Mouse (Mus musculus): ENCODE results near the gene Eif2b4. TPM values are rescaled to one million over a fixed set of nuclear protein-coding genes. Genes with fewer than 3 reads are reported as not detected.

Eif2b4 gene
- polyA plus RNA-seq, 1 experiment from 2014 or later = 99.3 TPM

DNA sequence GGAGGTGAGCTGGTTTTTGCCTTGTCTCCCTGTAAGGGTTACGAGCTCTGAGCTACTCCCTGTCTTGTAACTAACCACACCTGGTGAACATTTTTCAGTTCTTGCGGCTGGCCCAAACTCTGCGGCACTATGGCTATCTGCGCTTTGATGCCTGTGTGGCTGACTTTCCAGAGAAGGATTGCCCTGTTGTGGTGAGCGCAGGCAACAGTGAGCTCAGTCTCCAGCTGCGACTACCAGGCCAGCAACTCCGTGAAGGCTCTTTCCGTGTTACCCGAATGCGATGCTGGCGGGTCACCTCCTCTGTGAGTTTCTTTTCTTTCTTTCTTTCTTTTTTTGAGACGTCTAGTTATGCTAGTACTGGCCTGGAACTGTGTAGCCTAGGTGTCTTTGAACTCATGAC, 3.8 kb upstream of the Eif2b4 start:
- Histone ChIP-seq H3K4me1 (replicated peaks) (peaks cover 31% of the 10 kb centered on the region), H3K36me3 (peaks cover 66% of the 10 kb centered on the region), H3K27ac (no peak overlapping the region), H3K4me3 (no peak overlapping the region), H3K27me3 (ENCODE audit: insufficient read depth, poor library complexity, severe bottlenecking) (no peaks in the 10 kb centered on the region), H3K9me3 (peaks cover 5% of the 10 kb centered on the region)
- WGBS = 94% methylated on average over 12 of the region's 12 CpGs
- no peak for DNase-seq (ENCODE audit: low spot score)

GRCm38 (mm10) chr5:31196207-31196606, 3.0 kb upstream of the Eif2b4 start:
- Histone ChIP-seq H3K36me3 (peaks cover 70% of the 10 kb centered on the region), H3K27ac (no peak overlapping the region), H3K4me3 (no peak overlapping the region), H3K4me1 (replicated peaks) (peaks cover 36% of the 10 kb centered on the region), H3K27me3 (ENCODE audit: insufficient read depth, poor library complexity, severe bottlenecking) (no peaks in the 10 kb centered on the region), H3K9me3 (peaks cover 5% of the 10 kb centered on the region)
- DNase-seq (ENCODE audit: low spot score) = no peak
- 94% methylated on average over 10 of the region's 10 CpGs for WGBS

DNA sequence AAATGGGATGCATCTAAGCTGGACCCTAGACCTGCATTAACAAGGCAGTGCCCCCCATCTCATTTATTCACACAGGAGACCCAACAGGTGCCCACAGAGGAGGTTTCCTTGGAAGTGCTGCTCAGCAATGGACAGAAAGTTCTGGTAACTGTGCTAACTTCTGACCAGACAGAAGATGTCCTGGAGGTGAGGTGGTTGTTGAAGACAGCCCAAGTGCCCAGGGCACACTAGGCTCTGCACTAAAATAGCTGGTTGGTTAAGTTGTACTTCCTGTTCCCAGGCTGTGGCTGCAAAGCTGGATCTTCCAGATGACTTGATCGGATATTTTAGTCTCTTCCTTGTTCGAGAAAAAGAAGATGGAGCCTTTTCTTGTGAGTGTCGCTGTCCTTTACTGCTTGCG, 2.4 kb upstream of the Eif2b4 start:
- peaks cover 75% of the 10 kb centered on the region for H3K36me3 ChIP-seq
- H3K4me3 ChIP-seq = no peak overlapping the region
- peaks cover 30% of the 10 kb centered on the region for H3K4me1 ChIP-seq (replicated peaks)
- WGBS = 92% methylated on average over 4 of the region's 4 CpGs
- H3K27me3 ChIP-seq (ENCODE audit: insufficient read depth, poor library complexity, severe bottlenecking) = no peaks in the 10 kb centered on the region
- H3K27ac ChIP-seq = no peak overlapping the region
- H3K9me3 ChIP-seq = peaks cover 5% of the 10 kb centered on the region
- no peak for DNase-seq (ENCODE audit: low spot score)

- Histone ChIP-seq H3K4me1 (replicated peaks) (peaks cover 24% of the 10 kb centered on the region), H3K27ac (no peak overlapping the region), H3K4me3 (peak overlapping the region; percentile 94), H3K9me3 (no peaks in the 10 kb centered on the region), H3K27me3 (ENCODE audit: insufficient read depth, poor library complexity, severe bottlenecking) (no peaks in the 10 kb centered on the region), H3K36me3 (peaks cover 75% of the 10 kb centered on the region)
- no peak for DNase-seq (ENCODE audit: low spot score)
- WGBS = 94% methylated on average over 16 of the region's 16 CpGs
Observed at GRCm38 (mm10) chr5:31194486-31195485, 1.6 kb upstream of the Eif2b4 start.

DNA sequence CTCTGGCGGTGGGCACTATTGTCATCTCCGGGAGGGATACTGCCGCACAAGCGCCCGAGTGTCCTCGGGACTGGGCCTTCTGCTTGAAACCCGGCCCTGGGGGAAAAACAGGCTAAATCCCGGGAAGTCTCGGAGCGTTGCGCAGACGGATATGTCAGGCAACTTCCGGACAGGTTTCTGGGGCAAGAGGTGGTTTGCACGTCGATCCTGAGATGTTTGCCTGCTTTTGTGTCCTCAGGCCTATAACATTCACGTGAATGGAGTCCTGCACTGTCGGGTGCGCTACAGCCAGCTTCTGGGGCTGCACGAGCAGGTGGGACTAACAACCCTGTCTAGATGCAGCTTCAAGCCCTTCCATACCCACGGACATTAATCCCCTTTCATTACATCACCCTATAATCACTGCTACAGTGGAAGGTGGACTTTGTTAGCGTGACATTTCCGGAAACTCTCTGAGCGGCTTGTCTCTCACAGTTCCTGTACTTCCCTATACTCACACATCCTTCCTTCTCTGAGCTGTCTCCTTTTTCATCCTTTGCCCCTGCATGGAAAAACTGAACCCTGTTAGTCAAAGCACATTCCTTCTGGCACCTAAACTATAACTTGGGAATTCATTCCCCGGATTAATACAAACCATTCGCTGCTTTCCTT, 526 bp upstream of the Eif2b4 start:
- DNase-seq (ENCODE audit: low spot score) = no peak
- H3K27me3 ChIP-seq (ENCODE audit: insufficient read depth, poor library complexity, severe bottlenecking) = no peaks in the 10 kb centered on the region
- WGBS = 15% methylated on average over 25 of the region's 25 CpGs
- H3K27ac ChIP-seq = peak overlapping the region; percentile 92
- peak overlapping the region; percentile 94 for H3K4me3 ChIP-seq
- peaks cover 24% of the 10 kb centered on the region for H3K4me1 ChIP-seq (replicated peaks)
- H3K36me3 ChIP-seq = peaks cover 74% of the 10 kb centered on the region
- H3K9me3 ChIP-seq = no peaks in the 10 kb centered on the region

DNA sequence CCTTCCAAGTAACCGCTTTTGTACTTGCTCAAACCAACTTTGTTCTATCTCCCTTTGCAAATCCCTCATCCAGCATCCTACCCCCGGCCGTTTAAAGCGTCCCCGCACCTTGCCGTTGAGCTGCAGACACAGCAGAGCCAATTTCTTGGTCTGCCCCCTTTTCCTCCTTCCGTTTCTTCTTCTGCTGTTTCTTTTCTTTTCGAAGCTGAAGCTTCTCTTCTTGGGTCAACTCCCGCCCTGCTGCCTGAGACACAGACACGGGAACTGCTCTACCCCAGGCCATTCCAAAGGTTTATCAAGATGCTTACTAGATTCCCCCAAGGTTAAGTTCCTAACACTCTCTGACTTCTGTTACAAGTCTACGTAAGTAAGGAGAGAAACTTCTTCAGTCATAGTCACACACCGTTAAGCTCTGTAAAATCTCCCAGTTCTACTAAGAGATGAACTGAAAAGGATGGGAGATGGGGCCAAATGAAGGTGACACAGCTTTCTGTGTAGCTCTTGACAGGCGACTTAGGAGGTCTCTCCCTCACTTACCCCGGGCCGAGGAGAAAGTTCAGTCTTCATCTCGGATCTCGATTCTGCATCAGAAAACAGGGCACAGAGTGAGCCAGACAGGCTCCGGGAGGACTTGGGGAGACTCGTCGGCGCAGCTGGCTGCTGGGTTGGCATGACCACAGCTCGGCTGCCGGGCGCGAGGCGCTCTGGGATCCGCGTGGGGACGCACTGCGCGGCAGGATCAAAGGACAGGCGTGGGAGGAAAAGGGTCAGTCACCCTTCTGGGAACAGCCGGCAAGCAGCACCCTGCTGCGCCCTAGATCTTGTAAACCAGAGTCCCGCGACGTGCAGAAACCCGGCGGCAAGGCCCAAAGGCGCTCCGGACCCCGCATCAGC, 938 bp downstream of the Eif2b4 start:
- H3K36me3 ChIP-seq = peaks cover 74% of the 10 kb centered on the region
- no peaks in the 10 kb centered on the region for H3K9me3 ChIP-seq
- 17% methylated on average over 42 of the region's 42 CpGs for WGBS
- DNase-seq (ENCODE audit: low spot score) = no peak
- H3K27me3 ChIP-seq (ENCODE audit: insufficient read depth, poor library complexity, severe bottlenecking) = no peaks in the 10 kb centered on the region
- H3K4me1 ChIP-seq (replicated peaks) = peaks cover 24% of the 10 kb centered on the region
- peak overlapping the region; percentile 92 for H3K27ac ChIP-seq
- H3K4me3 ChIP-seq = peak overlapping the region; percentile 94

DNA sequence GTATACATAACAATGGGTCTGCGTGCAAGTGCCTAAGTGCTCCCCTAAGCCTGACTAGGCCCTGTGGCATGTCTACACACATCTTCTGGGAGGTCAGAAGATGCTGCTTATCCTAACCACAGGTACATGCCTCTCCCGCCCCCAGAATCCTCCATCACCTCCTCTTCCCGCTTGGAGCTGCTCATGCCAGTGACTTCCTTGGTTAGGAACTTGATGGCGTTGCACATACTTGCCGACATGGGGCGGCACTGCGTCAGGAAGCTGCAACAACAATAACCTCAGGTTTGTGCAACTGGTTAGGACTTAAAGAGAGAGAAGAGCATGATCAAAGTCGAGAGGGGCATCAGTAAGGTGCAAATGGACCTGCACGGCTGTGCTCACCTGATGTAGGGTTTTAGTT, 3.0 kb downstream of the Eif2b4 start:
- 89% methylated on average over 9 of the region's 9 CpGs for WGBS
- Histone ChIP-seq H3K27me3 (ENCODE audit: insufficient read depth, poor library complexity, severe bottlenecking) (no peaks in the 10 kb centered on the region), H3K9me3 (no peaks in the 10 kb centered on the region), H3K4me3 (no peak overlapping the region), H3K27ac (no peak overlapping the region), H3K4me1 (replicated peaks) (peaks cover 24% of the 10 kb centered on the region), H3K36me3 (peaks cover 62% of the 10 kb centered on the region)
- DNase-seq (ENCODE audit: low spot score) = no peak

- Histone ChIP-seq H3K36me3 (peaks cover 51% of the 10 kb centered on the region), H3K4me1 (replicated peaks) (peaks cover 16% of the 10 kb centered on the region), H3K27ac (no peak overlapping the region), H3K4me3 (no peak overlapping the region), H3K27me3 (ENCODE audit: insufficient read depth, poor library complexity, severe bottlenecking) (no peaks in the 10 kb centered on the region), H3K9me3 (no peaks in the 10 kb centered on the region)
- no peak for DNase-seq (ENCODE audit: low spot score)
- 81% methylated on average over 4 of the region's 4 CpGs for WGBS
Observed at GRCm38 (mm10) chr5:31188223-31188840, 4.9 kb downstream of the Eif2b4 start.

- Histone ChIP-seq H3K9me3 (no peaks in the 10 kb centered on the region), H3K4me1 (replicated peaks) (peaks cover 11% of the 10 kb centered on the region), H3K27ac (no peak overlapping the region), H3K36me3 (peaks cover 23% of the 10 kb centered on the region), H3K27me3 (ENCODE audit: insufficient read depth, poor library complexity, severe bottlenecking) (no peaks in the 10 kb centered on the region), H3K4me3 (no peak overlapping the region)
- no peak for DNase-seq (ENCODE audit: low spot score)
- WGBS = 70% methylated on average over 4 of the region's 4 CpGs
Observed at GRCm38 (mm10) chr5:31183678-31184077, 9.6 kb downstream of the Eif2b4 start.

- H3K4me1 ChIP-seq (replicated peaks) = peaks cover 13% of the 10 kb centered on the region
- WGBS = 93% methylated on average over 9 of the region's 9 CpGs
- no peak for DNase-seq (ENCODE audit: low spot score)
- peaks cover 14% of the 10 kb centered on the region; the same call in 1 of the 2 replicates for H3K36me3 ChIP-seq
- H3K27ac ChIP-seq = no peak overlapping the region
- H3K27me3 ChIP-seq (ENCODE audit: insufficient read depth, poor library complexity, severe bottlenecking) = no peaks in the 10 kb centered on the region
- no peaks in the 10 kb centered on the region for H3K9me3 ChIP-seq
- H3K4me3 ChIP-seq = peak overlapping the region; percentile 84
Observed at GRCm38 (mm10) chr5:31181183-31181770, 12.0 kb downstream of the Eif2b4 start.

DNA sequence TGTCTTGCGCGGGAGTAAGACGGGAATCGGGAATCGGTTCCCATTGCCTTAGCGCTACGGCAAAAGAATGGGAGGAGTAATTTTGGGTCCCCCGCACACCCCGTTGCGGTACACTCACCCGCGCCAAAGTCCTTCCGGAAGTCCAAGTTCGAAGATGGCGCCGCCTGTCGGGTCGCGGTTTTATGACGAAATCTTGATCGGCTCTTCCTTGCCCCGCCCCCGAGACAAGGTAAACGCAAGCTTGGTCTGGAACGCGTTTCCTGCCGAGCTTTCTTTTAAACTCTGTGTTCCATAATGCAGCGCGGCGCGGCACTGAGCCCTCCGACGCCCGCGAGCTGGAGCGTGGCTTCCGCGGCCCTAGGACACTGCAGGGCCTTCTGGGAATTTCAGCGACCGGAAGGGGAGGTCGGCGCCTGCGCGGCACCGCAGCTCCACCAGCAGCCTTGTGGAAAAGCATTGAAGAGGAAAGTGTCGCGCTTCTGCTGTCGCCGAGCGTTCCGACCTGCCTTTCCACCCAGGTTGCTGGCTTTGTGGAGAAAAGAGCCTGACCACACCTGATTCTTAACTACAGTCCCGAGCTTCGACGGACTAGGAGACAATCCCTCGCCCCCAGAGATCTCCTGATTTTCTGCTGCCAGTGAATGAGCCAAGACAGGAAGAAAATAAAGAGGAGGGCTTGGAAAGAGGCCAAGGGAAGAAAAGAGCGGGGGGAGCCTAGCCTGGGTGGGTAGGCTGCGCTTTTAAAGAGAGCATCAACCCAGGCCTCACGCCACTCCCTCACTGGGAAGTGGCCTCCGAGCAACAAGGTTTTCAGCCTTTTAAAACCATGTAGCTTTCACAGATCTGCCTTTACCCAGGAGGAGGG, 13.2 kb downstream of the Eif2b4 start, which contains the start of the genes Gm29609 and Gtf3c2:
Gene Gm29609 (minus strand): TSS at position 146 of the 865 bp plus-strand sequence.
Gene Gtf3c2 (minus strand): TSS at position 379 of the 865 bp plus-strand sequence.
- H3K4me1 ChIP-seq (replicated peaks) = peaks cover 13% of the 10 kb centered on the region
- peak within 1 kb of the TSS; percentile 84 for H3K4me3 ChIP-seq
- no peaks in the 10 kb centered on the region for H3K27me3 ChIP-seq (ENCODE audit: insufficient read depth, poor library complexity, severe bottlenecking)
- under 1% methylated on average over 59 of the region's 59 CpGs for WGBS
- no peaks in the 10 kb centered on the region for H3K9me3 ChIP-seq
- peak; percentile 93 for DNase-seq (ENCODE audit: low spot score)
- H3K27ac ChIP-seq = peak within 1 kb of the TSS; percentile 96
- peaks cover 19% of the 10 kb centered on the region; the same call in 1 of the 2 replicates for H3K36me3 ChIP-seq

Measured in hindbrain, embryonic 10.5 days (tissue).